Mouse (Mus musculus): Measurements from ENCODE around the gene Srgap1.

DNA sequence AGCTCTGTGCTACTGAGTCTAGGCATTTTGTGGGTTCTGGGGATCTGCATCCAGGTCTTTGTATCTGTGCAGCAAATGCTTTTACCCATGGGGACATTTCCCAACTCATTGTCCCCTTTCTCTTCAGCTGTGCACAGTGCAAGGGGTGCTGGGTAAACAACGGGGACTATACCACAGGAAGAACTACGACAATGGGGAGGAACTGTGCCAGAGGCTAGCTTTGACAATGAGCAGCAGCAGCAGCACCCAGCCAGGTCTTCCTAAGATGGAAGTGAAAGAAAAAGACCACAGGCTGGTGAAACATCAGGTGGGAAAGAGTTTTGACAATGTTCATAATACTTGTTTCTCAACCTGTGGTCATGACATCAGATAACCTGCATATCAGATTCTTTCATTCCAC is 197.6 kb downstream of the Srgap1 start:
- TF ChIP-seq CTCF (IDR thresholded peaks at IDR 0.05; ENCODE audit: insufficient read depth, low read depth, low read length) (no peak), POLR2A (IDR thresholded peaks at IDR 0.05; ENCODE audit: insufficient read depth, low read depth, low read length) (no peak)

Measured in olfactory bulb, adult 2 months (tissue).